Mouse (Mus musculus): ENCODE results near the gene Azi2.

Azi2 gene

DNA sequence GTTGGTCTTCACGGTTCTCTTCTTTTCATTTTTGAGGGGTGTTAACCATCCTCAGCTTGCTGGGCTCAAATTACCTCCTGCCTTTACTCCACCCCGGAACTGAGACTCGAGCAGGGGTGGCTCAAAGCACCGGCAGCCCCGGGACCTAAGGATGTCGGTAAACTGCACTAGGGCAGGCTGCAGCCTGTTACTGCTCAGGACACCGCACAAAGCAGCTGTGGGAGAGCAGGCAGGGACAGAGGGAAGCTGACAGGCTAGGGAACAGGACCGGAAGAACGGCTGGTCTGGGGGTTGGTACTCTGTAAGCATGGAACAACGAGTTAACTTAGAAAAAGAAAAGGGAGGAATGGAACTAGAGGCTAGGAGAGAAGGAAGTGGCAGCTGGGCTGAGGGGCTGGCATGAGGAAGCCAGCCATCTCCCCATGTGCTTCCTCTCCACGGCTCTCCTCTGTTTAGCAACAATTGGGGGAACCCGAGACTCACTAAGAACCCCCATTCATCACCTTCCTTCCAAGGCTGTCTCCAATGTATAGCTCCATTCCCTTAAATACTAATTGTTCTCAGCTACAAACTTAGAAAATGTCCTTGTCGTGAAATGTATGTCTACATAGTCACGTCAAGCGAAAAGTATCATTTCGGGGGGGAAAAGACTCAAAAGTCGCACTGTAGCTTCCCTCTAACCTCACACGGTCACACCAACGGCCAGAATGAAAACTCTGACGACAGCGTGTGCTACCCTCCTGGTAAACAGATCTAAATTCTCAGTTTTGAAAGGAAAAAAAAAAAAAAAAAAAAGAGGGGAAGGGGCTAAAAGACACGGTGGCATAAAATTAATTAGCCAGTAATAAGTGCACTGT is 42.5 kb downstream of the Azi2 start:
- no peak for DNase-seq (ENCODE audit: low read depth, low spot score)

DNA sequence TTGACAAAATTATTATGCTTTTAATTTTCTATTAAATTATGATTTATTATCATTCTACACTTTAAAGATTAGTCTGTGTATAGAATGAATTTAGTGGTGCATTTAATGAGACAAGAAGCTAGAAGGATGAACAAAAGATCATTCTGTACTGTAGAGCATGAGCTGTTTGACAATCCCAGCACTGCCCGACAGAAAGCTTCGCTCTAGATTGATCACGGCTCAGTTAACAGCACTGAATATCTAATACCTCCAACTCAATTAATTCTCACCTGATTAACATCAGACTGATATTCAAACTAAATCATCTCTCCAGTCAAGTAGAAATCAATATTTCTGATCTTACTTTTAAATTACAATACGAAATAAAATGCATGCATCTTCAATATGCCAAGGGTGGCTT is 43.5 kb downstream of the Azi2 start:
- DNase-seq (ENCODE audit: low read depth, low spot score): no peak

DNA sequence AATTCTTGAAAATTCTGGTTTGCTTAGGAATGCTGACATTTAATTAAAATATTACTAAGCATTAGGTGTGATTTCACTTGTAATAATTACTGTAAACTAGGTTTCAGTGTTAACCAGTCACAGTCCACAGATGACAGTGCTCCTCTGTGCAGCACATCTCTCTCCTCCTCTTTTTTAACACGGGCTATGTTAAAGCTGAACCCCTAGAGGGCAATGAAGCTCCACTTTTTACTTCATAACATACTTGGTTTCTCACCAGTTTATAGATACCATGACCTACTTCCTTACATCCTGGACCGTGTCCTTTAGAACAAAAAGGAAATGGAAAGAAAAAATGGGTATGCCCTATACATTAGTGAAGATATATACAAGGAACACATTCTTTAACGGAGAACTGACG is 59.1 kb downstream of the Azi2 start:
- no peak for DNase-seq (ENCODE audit: low read depth, low spot score)

DNA sequence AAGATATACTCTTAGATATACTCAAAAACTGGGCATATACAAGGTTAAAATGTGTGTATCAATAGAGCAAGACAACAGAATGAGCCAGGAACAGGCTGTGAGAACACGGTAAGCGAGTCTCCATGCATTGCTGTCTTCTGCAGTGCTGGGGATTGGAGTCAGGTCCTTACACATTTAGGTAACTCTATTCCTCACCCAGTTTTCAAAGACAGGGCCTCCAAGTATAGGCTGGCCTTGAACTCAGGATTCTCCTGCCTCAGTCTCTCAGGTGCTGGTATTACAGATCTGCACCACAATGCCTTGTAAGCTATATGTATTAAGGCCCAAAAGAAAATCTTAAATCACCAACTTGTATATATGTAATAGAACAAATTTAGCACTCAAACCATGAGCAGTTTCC is 60.2 kb downstream of the Azi2 start:
- DNase-seq (ENCODE audit: low read depth, low spot score): no peak

DNA sequence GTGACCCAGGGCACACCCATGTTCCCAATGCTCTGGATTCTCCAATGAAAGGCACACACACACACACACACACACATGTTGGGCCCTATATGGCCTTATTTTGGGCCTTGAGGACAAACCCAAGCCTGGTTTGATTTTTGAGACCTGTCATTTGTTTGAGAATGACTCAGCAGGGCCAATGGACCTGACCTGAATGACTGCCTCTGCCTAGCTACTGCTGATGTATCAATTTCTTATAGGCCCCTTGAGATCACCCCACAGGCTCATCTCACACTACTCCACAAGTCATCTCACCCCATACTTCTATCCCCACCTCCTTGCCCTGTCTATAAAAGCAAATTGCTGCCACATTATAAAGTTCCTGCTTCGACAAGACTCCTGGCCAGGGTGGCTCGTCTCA is 61.5 kb downstream of the Azi2 start:
- no peak for DNase-seq (ENCODE audit: low read depth, low spot score)

DNA sequence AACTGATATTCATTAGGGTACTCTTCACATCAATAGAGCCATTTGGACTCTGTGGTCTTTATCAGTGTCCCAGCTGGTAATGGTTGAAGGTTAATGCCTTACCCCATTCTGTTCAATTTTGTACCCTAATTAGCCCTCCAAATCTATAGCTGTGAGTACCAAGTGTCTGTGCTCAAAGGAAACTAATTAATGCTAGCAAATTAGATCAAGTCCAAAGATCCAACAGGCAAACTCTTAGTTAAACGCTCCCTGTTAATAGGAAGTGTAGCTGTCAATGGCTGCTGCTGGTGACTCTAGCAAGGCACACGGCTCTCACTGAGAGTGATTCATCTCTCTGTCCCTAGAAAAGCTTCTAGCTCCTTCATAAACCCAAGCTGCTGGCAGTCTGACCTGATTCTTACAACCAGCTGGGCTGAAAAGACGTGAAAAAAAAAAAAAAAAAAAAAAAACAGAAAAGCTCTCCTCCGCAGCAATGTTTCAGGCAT is 68.3 kb downstream of the Azi2 start:
- no peak for DNase-seq (ENCODE audit: low read depth, low spot score)

DNA sequence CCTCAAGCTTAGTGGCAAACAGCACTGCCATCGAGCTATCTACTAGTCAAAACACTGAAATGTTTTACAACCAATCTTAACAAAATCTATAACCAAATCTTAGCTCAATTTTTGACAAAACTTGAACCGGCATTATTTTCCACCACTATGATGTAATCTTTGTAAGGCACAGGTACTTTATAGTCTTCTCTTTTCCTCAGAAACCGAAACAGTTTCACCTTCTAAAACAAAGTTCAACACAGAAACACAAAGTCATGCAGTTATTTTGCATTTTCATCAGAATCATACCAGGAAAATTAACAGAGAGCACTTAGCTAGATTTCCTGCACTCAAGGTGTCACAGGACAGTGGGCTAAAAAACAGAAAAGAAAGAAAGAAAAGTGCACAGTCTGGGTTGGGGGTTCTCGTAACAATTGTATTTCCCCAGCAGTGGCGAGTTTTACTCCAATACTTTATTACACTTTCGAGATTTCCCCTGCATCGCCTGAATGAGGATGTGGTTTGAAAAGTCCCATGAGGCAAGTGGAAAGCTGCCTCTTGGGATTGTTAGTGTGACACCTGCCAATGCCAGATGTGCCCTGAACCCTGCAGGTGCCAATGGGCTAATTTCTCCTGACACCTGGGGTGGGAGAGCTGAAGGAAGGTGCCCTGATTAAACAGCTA is 69.5 kb downstream of the Azi2 start:
- no peak for DNase-seq (ENCODE audit: low read depth, low spot score)

DNA sequence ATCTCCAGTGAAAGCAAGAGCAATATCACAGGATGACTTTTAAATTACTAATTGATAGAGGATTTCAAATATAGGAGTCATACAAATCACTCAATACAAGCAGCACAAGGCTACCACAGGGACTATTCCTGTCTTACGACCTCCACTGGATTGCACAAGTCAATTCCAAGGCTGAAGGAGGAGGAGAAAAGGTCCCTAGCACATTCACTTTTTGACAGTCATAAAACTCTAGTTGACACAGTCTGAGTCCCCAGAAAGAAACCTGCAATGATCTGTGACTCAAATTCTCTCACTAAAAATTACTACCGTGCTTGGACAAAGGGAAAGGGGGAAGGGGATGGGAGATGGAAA is 70.0 kb downstream of the Azi2 start:
- no peak for DNase-seq (ENCODE audit: low read depth, low spot score)
